Mouse (Mus musculus) C2C12 (cell line): Measurements from ENCODE around the gene Clip4. TPM values are rescaled to one million over a fixed set of nuclear protein-coding genes. Genes with fewer than 3 reads are reported as not detected.

Source experiments
- H3K27me3 ChIP-seq: one replicate; pipeline ENCODE4 v1.6.1; 2011; ENCODE audit not compliant: control insufficient read depth, insufficient read depth, insufficient read length
- H3K36me3 ChIP-seq: one replicate; pipeline ENCODE4 v1.6.1; 2011; ENCODE audit not compliant: control insufficient read depth, insufficient read depth
- H3K4me3 ChIP-seq: one replicate; pipeline ENCODE4 v1.5.1; 2011; ENCODE audit warnings: mild to moderate bottlenecking, control low read depth; ENCODE audit not compliant: poor library complexity, insufficient read depth, severe bottlenecking
- H3K79me2 ChIP-seq: one replicate; pipeline ENCODE4 v1.6.1; 2011; ENCODE audit not compliant: control insufficient read depth, insufficient read depth
- H3K79me3 ChIP-seq: one replicate; pipeline ENCODE4 v1.6.1; 2011; ENCODE audit warnings: low read depth, control low read depth
- H3ac ChIP-seq: one replicate; pipeline ENCODE3; 2011; ENCODE audit warnings: low read depth; ENCODE audit not compliant: control insufficient read depth, insufficient read length
- CEBPB ChIP-seq: IDR thresholded peaks from one replicate; pipeline ENCODE4 v1.6.1; 2011; ENCODE audit warnings: low read depth, mild to moderate bottlenecking, control low read depth, moderate library complexity
- CTCF ChIP-seq: IDR thresholded peaks from one replicate; pipeline ENCODE4 v1.5.1; 2011; ENCODE audit not compliant: control insufficient read depth, insufficient read depth, insufficient read length
- FOSL1 ChIP-seq: IDR thresholded peaks from one replicate; pipeline ENCODE4 v1.8.0; 2011; ENCODE audit warnings: mild to moderate bottlenecking, low read length; ENCODE audit not compliant: poor library complexity, insufficient read depth, severe bottlenecking
- MAX ChIP-seq: IDR thresholded peaks from one replicate; pipeline ENCODE4 v1.6.1; 2011; ENCODE audit warnings: mild to moderate bottlenecking, control low read depth
- MYOD1 ChIP-seq: IDR thresholded peaks from one replicate; pipeline ENCODE4 v1.6.1; 2011; ENCODE audit warnings: low read depth; ENCODE audit not compliant: control insufficient read depth, insufficient read length
- MYOG ChIP-seq: IDR thresholded peaks from one replicate; pipeline ENCODE4 v1.6.1; 2011; ENCODE audit not compliant: control insufficient read depth, insufficient read length; ENCODE audit errors: extremely low read depth
- USF1 ChIP-seq: IDR thresholded peaks from one replicate; pipeline ENCODE4 v1.6.1; 2011; ENCODE audit warnings: low read depth, mild to moderate bottlenecking, control low read depth, moderate library complexity
- polyA plus RNA-seq: library from polyadenylated mRNA; unstranded; fragments of >200 nt; fragmentation: generic; extraction: Trizol; gene quantifications from one replicate; pipeline ENCODE4 v1.2.1, GENCODE M21; 2012; ENCODE audit warnings: missing spikeins

Gene Clip4
- polyA plus RNA-seq, 1 experiment = 1.3 TPM

GRCm38 (mm10) chr17:71780945-71781344 is 12.7 kb downstream of the Clip4 start:
- no peaks in the 10 kb centered on the region for H3K27me3 ChIP-seq

GRCm38 (mm10) chr17:71782242-71782698 is 14.0 kb downstream of the Clip4 start:
- TF ChIP-seq FOSL1 (no peak), CEBPB (no peak), CTCF (no peak), MYOD1 (no peak), MYOG (no peak), MAX (no peak), USF1 (no peak)
- Histone ChIP-seq H3K79me3 (no peaks in the 10 kb centered on the region), H3K79me2 (no peaks in the 10 kb centered on the region), H3K27me3 (no peaks in the 10 kb centered on the region), H3ac (no peak overlapping the region), H3K4me3 (no peak overlapping the region), H3K36me3 (no peaks in the 10 kb centered on the region)

More at GRCm38 (mm10) chr17:71780945-71781344, 12.7 kb downstream of the Clip4 start:
- Histone ChIP-seq H3K79me2 (no peaks in the 10 kb centered on the region), H3K79me3 (no peaks in the 10 kb centered on the region), H3ac (no peak overlapping the region), H3K4me3 (no peak overlapping the region), H3K36me3 (no peaks in the 10 kb centered on the region)
- TF ChIP-seq CTCF (no peak), MAX (no peak), MYOD1 (no peak), MYOG (no peak), USF1 (no peak), FOSL1 (no peak), CEBPB (no peak)

GRCm38 (mm10) chr17:71782699-71783365 is 14.6 kb downstream of the Clip4 start:
- TF ChIP-seq FOSL1 (no peak), CEBPB (no peak), MYOD1 (no peak), USF1 (no peak), MYOG (no peak), MAX (no peak), CTCF (no peak)
- no peak overlapping the region for H3K4me3 ChIP-seq

DNA sequence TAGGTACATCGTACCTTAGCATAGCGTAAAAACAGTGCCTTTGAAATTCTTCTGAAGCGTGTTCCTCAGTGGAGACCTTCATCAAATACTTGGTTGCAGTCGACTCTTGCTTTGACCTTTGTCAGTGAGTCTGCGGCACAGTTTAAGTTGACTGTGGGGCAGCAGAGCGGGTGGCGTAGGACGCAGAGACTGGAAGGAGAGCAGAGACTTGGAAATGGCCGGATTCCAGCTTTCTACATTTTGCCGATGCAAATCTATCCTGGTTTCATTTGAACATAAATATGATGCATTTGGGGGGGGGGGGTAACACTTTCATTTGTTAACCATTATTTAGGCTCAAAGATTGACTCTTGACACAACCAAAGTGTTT is 15.1 kb downstream of the Clip4 start:
- no peak overlapping the region for H3K4me3 ChIP-seq
- TF ChIP-seq USF1 (no peak), CTCF (no peak), CEBPB (no peak), MAX (no peak), FOSL1 (no peak), MYOG (no peak), MYOD1 (no peak)

More at GRCm38 (mm10) chr17:71782699-71783365, 14.6 kb downstream of the Clip4 start:
- Histone ChIP-seq H3K27me3 (no peaks in the 10 kb centered on the region), H3K79me2 (no peaks in the 10 kb centered on the region), H3K36me3 (no peaks in the 10 kb centered on the region), H3ac (peak overlapping the region; percentile 18), H3K79me3 (no peaks in the 10 kb centered on the region)

GRCm38 (mm10) chr17:71786456-71786855 is 18.2 kb downstream of the Clip4 start:
- Histone ChIP-seq H3K27me3 (no peaks in the 10 kb centered on the region), H3K4me3 (no peak overlapping the region), H3K36me3 (no peaks in the 10 kb centered on the region), H3ac (no peak overlapping the region), H3K79me2 (no peaks in the 10 kb centered on the region), H3K79me3 (no peaks in the 10 kb centered on the region)
- TF ChIP-seq FOSL1 (no peak), MAX (no peak), CEBPB (no peak), USF1 (no peak), MYOD1 (no peak), MYOG (no peak), CTCF (no peak)

More for the DNA sequence above, 15.1 kb downstream of the Clip4 start:
- Histone ChIP-seq H3ac (no peak overlapping the region), H3K79me2 (no peaks in the 10 kb centered on the region), H3K79me3 (no peaks in the 10 kb centered on the region), H3K36me3 (no peaks in the 10 kb centered on the region), H3K27me3 (no peaks in the 10 kb centered on the region)

GRCm38 (mm10) chr17:71791109-71791508 is 22.8 kb downstream of the Clip4 start:
- Histone ChIP-seq H3K27me3 (no peaks in the 10 kb centered on the region), H3ac (no peak overlapping the region), H3K79me3 (no peaks in the 10 kb centered on the region), H3K4me3 (no peak overlapping the region), H3K36me3 (no peaks in the 10 kb centered on the region), H3K79me2 (no peaks in the 10 kb centered on the region)
- TF ChIP-seq MYOD1 (peak; percentile 70), CEBPB (no peak)
